Comparison of ENCODE assay signal across 13 mouse cellular contexts in the genomic region with DNA sequence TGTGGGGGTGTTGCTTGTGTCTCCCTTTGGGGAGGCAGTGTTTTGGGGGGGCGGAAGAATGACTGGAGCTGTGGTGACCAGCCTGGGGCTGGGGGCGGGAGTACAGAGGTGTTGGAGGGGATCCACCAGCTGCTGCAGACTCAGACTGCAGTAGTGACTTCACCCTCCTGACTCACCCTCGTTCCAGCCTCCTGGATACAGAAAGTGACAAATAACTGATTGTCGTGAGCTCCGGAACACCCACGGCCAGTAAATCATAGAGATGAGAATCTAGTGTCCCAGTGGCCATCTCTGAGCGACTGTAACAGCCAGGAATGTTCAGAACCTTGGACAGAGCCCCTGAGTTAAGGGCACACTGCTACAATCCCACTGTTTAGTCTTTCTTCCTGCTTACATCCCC. TPM values are rescaled to one million over a fixed set of nuclear protein-coding genes. Genes with fewer than 3 reads are reported as not detected.
DNase-seq lines count a peak whose midpoint lies in the region; ATAC-seq and TF ChIP-seq lines count a peak whose summit lies in the region.
"Had no signal": no experiment of that assay in that cellular context is flagged by ENCODE, and none has a peak within 500 bp of the region (broad histone marks: within the 10 kb centered on the region; RNA-seq: fewer than 3 reads in every experiment).

No protein-coding gene starts in this region.

- no peak for TF ChIP-seq CTCF in kidney, postnatal 0 days (IDR thresholded peaks at IDR 0.05; ENCODE audit: low read depth)

- no peaks in the 10 kb centered on the region for H3K4me1 ChIP-seq in kidney, postnatal 0 days (replicated peaks; ENCODE audit: insufficient read depth, low read length)
- no peaks in the 10 kb centered on the region for H3K4me1 ChIP-seq in forebrain, embryonic 13.5 days
- H3K4me1 ChIP-seq: limb, embryonic 15.5 days had no signal

- no peaks in the 10 kb centered on the region for H3K36me3 ChIP-seq in kidney, postnatal 0 days (ENCODE audit: insufficient read depth, low read length)
- H3K36me3 ChIP-seq in forebrain, embryonic 13.5 days (ENCODE audit: poor library complexity, severe bottlenecking): no peaks in the 10 kb centered on the region
- H3K36me3 ChIP-seq: limb, embryonic 15.5 days; midbrain, embryonic 15.5 days had no signal

- 50% methylated on average over 7 of the region's 7 CpGs for WGBS in kidney, postnatal 0 days
- WGBS in forebrain, embryonic 13.5 days: 76% methylated on average over 7 of the region's 7 CpGs

- H3K27ac ChIP-seq in kidney, postnatal 0 days: no peak overlapping the region
- no peak overlapping the region for H3K27ac ChIP-seq in forebrain, embryonic 13.5 days
- H3K27ac ChIP-seq: limb, embryonic 15.5 days; midbrain, embryonic 15.5 days had no signal

- DNase-seq in kidney, postnatal 0 days (ENCODE audit: low spot score): peak; percentile 67
- no peak for DNase-seq in kidney, adult 9 months
- peak; percentile 42 for DNase-seq in testis, postnatal 10 days (ENCODE audit: low spot score)
- DNase-seq in testis, postnatal 14 days (ENCODE audit: low spot score): no peak
- DNase-seq in forelimb bud, embryonic 11.5 days (ENCODE audit: low read depth, low spot score): peak; percentile 51
- DNase-seq: lung, postnatal 10 days; thymus, postnatal 25 days had no signal

- H3K9me3 ChIP-seq in kidney, postnatal 0 days (replicated peaks; ENCODE audit: low read length): no peaks in the 10 kb centered on the region
- no peaks in the 10 kb centered on the region for H3K9me3 ChIP-seq in forebrain, embryonic 13.5 days (replicated peaks)
- H3K9me3 ChIP-seq: limb, embryonic 15.5 days; midbrain, embryonic 15.5 days had no signal

- no peak overlapping the region for H3K4me3 ChIP-seq in kidney, postnatal 0 days (replicated peaks; ENCODE audit: low read depth, low read length)
- no peak overlapping the region for H3K4me3 ChIP-seq in forebrain, embryonic 13.5 days
- H3K4me3 ChIP-seq: limb, embryonic 15.5 days; midbrain, embryonic 15.5 days had no signal

- no peaks in the 10 kb centered on the region for H3K27me3 ChIP-seq in kidney, postnatal 0 days (ENCODE audit: insufficient read depth, low read length)
- no peaks in the 10 kb centered on the region for H3K27me3 ChIP-seq in forebrain, embryonic 13.5 days
- H3K27me3 ChIP-seq: limb, embryonic 15.5 days; midbrain, embryonic 15.5 days had no signal

- ATAC-seq in kidney, postnatal 0 days (replicated peaks; ENCODE audit: low FRiP score, low read depth): no peak
- no peak for ATAC-seq in forebrain, embryonic 13.5 days
- ATAC-seq in erythroblast, adult 5-6 weeks (replicated peaks; ENCODE audit: low FRiP score, poor library complexity, severe bottlenecking): no peak
- ATAC-seq: midbrain, embryonic 15.5 days had no signal

- no peak overlapping the region for H3K4me2 ChIP-seq in kidney, postnatal 0 days (ENCODE audit: low read length)
- H3K4me2 ChIP-seq in forebrain, embryonic 13.5 days: no peak overlapping the region
- H3K4me2 ChIP-seq: limb, embryonic 15.5 days; midbrain, embryonic 15.5 days had no signal

- no peak overlapping the region for H3K9ac ChIP-seq in kidney, postnatal 0 days (ENCODE audit: low read depth, low read length)
- H3K9ac ChIP-seq in forebrain, embryonic 13.5 days: no peak overlapping the region
- H3K9ac ChIP-seq: limb, embryonic 15.5 days; midbrain, embryonic 15.5 days had no signal

RNA-seq across cellular contexts. Expression of gene Sorcs3, which starts 53.4 kb away (rescaled TPM):
- polyA plus RNA-seq in kidney, postnatal 0 days (2015; fragmentation: Nextera tagmentation; extraction: Ambion mirVana): 0.93 and 1.0 TPM in 2 replicates
- 3.8 and 5.3 TPM in 2 replicates for polyA plus RNA-seq in forebrain, embryonic 13.5 days (2015; fragmentation: Nextera tagmentation; extraction: Ambion mirVana)
- total RNA-seq in erythroblast, adult 5-6 weeks (2015; ENCODE audit: low replicate concordance): not detected in 2 replicates
- not detected in 2 replicates for total RNA-seq in erythroblast, adult 5-6 weeks (2017; ENCODE audit: low replicate concordance)
- total RNA-seq: hematopoietic stem cell, adult 5-6 weeks; neutrophil, adult 5-6 weeks had no signal

Comparison
In these comparisons a context has a peak if more than half of its experiments do, and no peak if none do; other contexts are left out.
1. DNase-seq: peak in kidney, postnatal 0 days (single experiment), testis, postnatal 10 days (single experiment) and forelimb bud, embryonic 11.5 days (single experiment); none in kidney, adult 9 months (single experiment) and testis, postnatal 14 days (single experiment).